Mouse (Mus musculus): ENCODE data around the gene Slc1a2. TPM values are rescaled to one million over a fixed set of nuclear protein-coding genes. Genes with fewer than 3 reads are reported as not detected.

Slc1a2 gene
- total RNA-seq, 2 experiments from 2014 or later, result 1,660 to 1,742 TPM

GRCm38 (mm10) chr2:102663865-102664264 lies 5.4 kb downstream of the Slc1a2 start:
- DNase-seq (ENCODE audit: extremely low spot score in 1 of 2, low spot score in 2 of 2), result no peak
- peak overlapping the region; percentile 73 for H3K4me3 ChIP-seq
- intact Hi-C loops (cut with DNase I), result no loop called here
- peak overlapping the region; percentile 58; the same call in 1 of the 2 replicates for H3K27ac ChIP-seq
- TF ChIP-seq CTCF (IDR thresholded peaks at IDR 0.05), result no peak

GRCm38 (mm10) chr2:102667981-102668380 lies 9.5 kb downstream of the Slc1a2 start:
- Histone ChIP-seq H3K4me3 (no peak overlapping the region), H3K27ac (no peak overlapping the region)
- no peak for DNase-seq (ENCODE audit: extremely low spot score in 1 of 2, low spot score in 2 of 2)
- TF ChIP-seq CTCF (IDR thresholded peaks at IDR 0.05), result no peak
- intact Hi-C loops (cut with DNase I), result no loop called here

- intact Hi-C loops (cut with DNase I), result no loop called here
These were observed 11.1 kb downstream of the Slc1a2 start for GRCm38 (mm10) chr2:102669580-102669979.

GRCm38 (mm10) chr2:102674582-102674981 lies 16.1 kb downstream of the Slc1a2 start:
- peak overlapping the region; percentile 70 for H3K27ac ChIP-seq
- no peak for TF ChIP-seq CTCF (IDR thresholded peaks at IDR 0.05)
- DNase-seq (ENCODE audit: extremely low spot score in 1 of 2, low spot score in 2 of 2), result no peak
- intact Hi-C loops (cut with DNase I), result loop anchor here (10.0 kb wide), 1 partner anchor 770 kb away; no protein-coding TSS in a partner anchor
- H3K4me3 ChIP-seq, result no peak overlapping the region

More at GRCm38 (mm10) chr2:102669580-102669979, 11.1 kb downstream of the Slc1a2 start:
- Histone ChIP-seq H3K27ac (no peak overlapping the region), H3K4me3 (no peak overlapping the region)
- no peak for DNase-seq (ENCODE audit: extremely low spot score in 1 of 2, low spot score in 2 of 2)
- TF ChIP-seq CTCF (IDR thresholded peaks at IDR 0.05), result no peak

GRCm38 (mm10) chr2:102675275-102675674 lies 16.8 kb downstream of the Slc1a2 start:
- H3K4me3 ChIP-seq, result peak overlapping the region; percentile 2; the same call in 1 of the 2 replicates
- H3K27ac ChIP-seq, result peak overlapping the region; percentile 80
- peak; percentile 74 for TF ChIP-seq CTCF (IDR thresholded peaks at IDR 0.05)
- peak; percentile 54 to 74 for DNase-seq (ENCODE audit: extremely low spot score in 1 of 2, low spot score in 2 of 2)
- intact Hi-C loops (cut with DNase I), result loop anchor here (5.0 to 10.0 kb wide), 4 partner anchors 83 to 770 kb away; no protein-coding TSS in a partner anchor

- no peak for DNase-seq (ENCODE audit: extremely low spot score in 1 of 2, low spot score in 2 of 2)
- intact Hi-C loops (cut with DNase I), result loop anchor here (5.0 to 10.0 kb wide), 4 partner anchors 85 to 772 kb away; no protein-coding TSS in a partner anchor
- no peak for TF ChIP-seq CTCF (IDR thresholded peaks at IDR 0.05)
- peak overlapping the region; percentile 80 for H3K27ac ChIP-seq
- H3K4me3 ChIP-seq, result peak overlapping the region; percentile 9; the same call in 1 of the 2 replicates
These were observed 18.4 kb downstream of the Slc1a2 start for GRCm38 (mm10) chr2:102676716-102677312.

GRCm38 (mm10) chr2:102677400-102677799 lies 18.9 kb downstream of the Slc1a2 start:
- no peak for TF ChIP-seq CTCF (IDR thresholded peaks at IDR 0.05)
- no peak for DNase-seq (ENCODE audit: extremely low spot score in 1 of 2, low spot score in 2 of 2)
- H3K27ac ChIP-seq, result peak overlapping the region; percentile 80
- intact Hi-C loops (cut with DNase I), result loop anchor here (5.0 to 10.0 kb wide), 4 partner anchors 85 to 773 kb away; no protein-coding TSS in a partner anchor
- peak overlapping the region; percentile 9; the same call in 1 of the 2 replicates for H3K4me3 ChIP-seq

GRCm38 (mm10) chr2:102681351-102681750 lies 22.9 kb downstream of the Slc1a2 start:
- no peak for TF ChIP-seq CTCF (IDR thresholded peaks at IDR 0.05)
- H3K27ac ChIP-seq, result peak overlapping the region; percentile 44; the same call in 1 of the 2 replicates
- intact Hi-C loops (cut with DNase I), result no loop called here
- no peak overlapping the region for H3K4me3 ChIP-seq
- DNase-seq (ENCODE audit: extremely low spot score in 1 of 2, low spot score in 2 of 2), result no peak

GRCm38 (mm10) chr2:102682168-102682567 lies 23.7 kb downstream of the Slc1a2 start:
- Histone ChIP-seq H3K4me3 (no peak overlapping the region), H3K27ac (peak overlapping the region; percentile 44; the same call in 1 of the 2 replicates)
- peak; percentile 66 for TF ChIP-seq CTCF (IDR thresholded peaks at IDR 0.05)
- DNase-seq (ENCODE audit: extremely low spot score in 1 of 2, low spot score in 2 of 2), result peak in 1 of 2 experiments; percentile 49
- intact Hi-C loops (cut with DNase I), result no loop called here

GRCm38 (mm10) chr2:102685371-102686107 lies 27.1 kb downstream of the Slc1a2 start:
- Histone ChIP-seq H3K4me3 (no peak overlapping the region), H3K27ac (peak overlapping the region; percentile 47)
- intact Hi-C loops (cut with DNase I), result loop anchor here (5.0 kb wide), 2 partner anchors 57 to 332 kb away; no protein-coding TSS in a partner anchor
- no peak for DNase-seq (ENCODE audit: extremely low spot score in 1 of 2, low spot score in 2 of 2)
- peak; percentile 67 for TF ChIP-seq CTCF (IDR thresholded peaks at IDR 0.05)

- intact Hi-C loops (cut with DNase I), result loop anchor here (5.0 kb wide), 2 partner anchors 56 to 331 kb away; no protein-coding TSS in a partner anchor
These were observed 27.6 kb downstream of the Slc1a2 start for GRCm38 (mm10) chr2:102686108-102686450.

GRCm38 (mm10) chr2:102693556-102693955 lies 35.1 kb downstream of the Slc1a2 start:
- no peak for DNase-seq (ENCODE audit: extremely low spot score in 1 of 2, low spot score in 2 of 2)
- intact Hi-C loops (cut with DNase I), result no loop called here
- H3K4me3 ChIP-seq, result no peak overlapping the region
- peak overlapping the region; percentile 7; the same call in 1 of the 2 replicates for H3K27ac ChIP-seq
- no peak for TF ChIP-seq CTCF (IDR thresholded peaks at IDR 0.05)

More at GRCm38 (mm10) chr2:102686108-102686450, 27.6 kb downstream of the Slc1a2 start:
- Histone ChIP-seq H3K27ac (peak overlapping the region; percentile 47), H3K4me3 (no peak overlapping the region)
- no peak for DNase-seq (ENCODE audit: extremely low spot score in 1 of 2, low spot score in 2 of 2)
- TF ChIP-seq CTCF (IDR thresholded peaks at IDR 0.05), result no peak

Data from left cerebral cortex, adult 2 months (tissue).